Mouse (Mus musculus): ENCODE results near the gene Zfp459. TPM values are rescaled to one million over a fixed set of nuclear protein-coding genes. Genes with fewer than 3 reads are reported as not detected.

Gene Zfp459
- polyA plus RNA-seq (2015; fragmentation: Nextera tagmentation; extraction: Ambion mirVana), result 0.06 and 0.13 TPM in 2 replicates

DNA sequence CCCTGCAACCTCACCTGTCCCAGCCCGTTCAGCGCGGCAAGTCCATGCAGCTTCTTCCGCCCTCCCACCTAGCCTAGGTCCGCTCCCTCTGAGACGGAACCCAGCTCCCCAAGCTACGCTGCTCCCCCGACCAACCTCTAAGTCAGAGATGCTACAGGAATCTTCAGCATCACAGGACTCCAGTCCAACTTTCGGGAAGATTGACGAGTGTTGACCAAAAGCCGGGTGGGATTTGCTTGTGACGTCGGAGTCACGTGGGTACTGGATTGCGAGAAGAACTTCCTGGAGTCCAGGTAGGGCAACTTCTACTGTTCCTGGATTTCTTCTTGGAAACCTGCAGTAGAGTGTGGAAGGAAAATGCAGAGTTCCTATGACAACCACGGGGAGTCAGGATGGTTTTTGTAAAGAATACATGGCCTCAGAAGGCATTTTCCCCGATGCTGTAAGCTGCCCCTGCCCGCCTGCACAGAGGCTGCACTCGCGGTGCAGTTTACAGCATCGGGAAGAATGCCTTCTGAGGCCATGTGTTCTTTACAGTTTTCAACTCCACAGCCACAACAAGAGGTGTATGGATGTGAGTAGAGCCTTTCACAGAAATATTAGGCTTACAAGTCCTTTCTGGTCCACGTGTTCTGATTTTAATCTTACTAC is at the start of gene Zfp459:
TSS of gene Zfp459 (minus strand) at position 212 of the 651 bp plus-strand sequence.

DNA sequence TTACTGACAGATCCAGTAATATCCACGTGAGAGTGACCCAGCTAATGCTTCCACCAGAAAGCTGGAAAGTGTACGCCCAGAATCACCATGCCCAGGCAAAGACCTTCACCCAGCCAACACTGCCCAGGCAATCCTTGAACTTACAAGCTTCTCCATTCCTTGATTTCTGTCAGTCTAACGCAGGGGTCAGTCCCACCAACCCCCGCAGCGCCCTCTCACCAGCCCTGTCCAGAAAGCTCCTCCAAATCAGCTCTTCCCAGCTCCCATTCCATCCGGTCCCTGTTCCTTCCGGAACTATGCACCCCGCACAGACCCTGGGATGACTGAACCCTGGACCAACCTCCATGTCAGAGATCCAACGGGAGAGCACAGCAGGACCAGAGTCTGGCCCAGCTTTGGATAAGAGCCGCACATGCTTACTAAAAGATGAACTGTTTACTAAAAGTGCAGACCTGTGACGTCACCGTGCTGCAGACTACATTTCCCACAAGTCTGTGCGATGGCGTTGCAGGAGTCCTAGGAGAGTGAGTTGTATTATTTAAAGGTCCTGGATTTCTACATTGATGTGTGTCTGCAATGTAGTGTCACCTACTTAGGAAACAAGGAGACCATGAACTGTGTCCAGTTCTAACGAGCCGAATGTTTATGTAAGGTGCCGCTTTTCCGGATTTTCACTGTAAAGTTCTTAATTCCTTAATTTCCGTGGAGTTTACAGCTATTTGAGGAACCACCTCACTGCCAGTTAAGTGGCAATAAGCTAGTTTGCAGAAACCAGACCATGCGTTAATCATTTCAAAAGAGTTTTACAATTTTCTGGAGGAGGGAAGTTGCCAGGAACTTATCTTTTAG is 30.2 kb upstream of the Zfp459 start, which contains the start of gene Zfp874a:
TSS of gene Zfp874a (minus strand) at position 453 of the 849 bp plus-strand sequence.

DNA sequence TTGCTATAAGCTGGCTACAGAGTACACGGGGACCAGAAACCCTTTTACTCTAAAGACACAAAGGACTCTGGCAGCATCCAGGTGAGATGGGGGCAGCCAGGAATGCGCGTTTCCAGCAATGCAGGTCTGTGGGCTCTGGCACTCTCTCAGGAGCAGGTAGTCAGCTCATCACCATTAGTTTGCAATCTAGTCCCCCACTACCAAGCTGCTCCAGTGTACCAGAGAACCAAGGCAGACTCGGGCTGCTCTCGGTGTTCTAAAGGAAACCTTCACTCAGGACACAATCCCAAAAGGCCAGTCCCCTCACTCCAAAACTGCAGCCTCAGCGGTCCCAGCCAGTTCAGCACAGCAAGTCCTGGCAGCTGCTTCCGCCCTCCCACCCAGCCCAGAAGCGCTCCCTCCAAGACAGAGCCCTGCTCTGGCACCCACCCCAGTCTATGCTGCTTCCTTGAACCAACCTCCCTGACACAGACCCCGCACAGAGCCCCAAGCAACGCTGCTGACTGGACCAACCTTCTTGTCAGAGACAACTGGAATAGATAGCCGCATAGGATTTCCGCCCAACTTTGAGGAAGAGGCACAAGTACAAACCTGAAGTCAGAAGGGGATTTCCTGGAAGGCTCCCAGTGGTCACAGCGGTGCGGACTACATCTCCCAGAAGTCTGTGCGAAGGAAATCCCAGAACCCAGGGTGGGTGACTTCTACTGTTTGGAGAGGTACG is 21.9 kb downstream of the Zfp459 start, which contains the start of gene Zfp429:
TSS of gene Zfp429 (minus strand) at position 637 of the 721 bp plus-strand sequence.

DNA sequence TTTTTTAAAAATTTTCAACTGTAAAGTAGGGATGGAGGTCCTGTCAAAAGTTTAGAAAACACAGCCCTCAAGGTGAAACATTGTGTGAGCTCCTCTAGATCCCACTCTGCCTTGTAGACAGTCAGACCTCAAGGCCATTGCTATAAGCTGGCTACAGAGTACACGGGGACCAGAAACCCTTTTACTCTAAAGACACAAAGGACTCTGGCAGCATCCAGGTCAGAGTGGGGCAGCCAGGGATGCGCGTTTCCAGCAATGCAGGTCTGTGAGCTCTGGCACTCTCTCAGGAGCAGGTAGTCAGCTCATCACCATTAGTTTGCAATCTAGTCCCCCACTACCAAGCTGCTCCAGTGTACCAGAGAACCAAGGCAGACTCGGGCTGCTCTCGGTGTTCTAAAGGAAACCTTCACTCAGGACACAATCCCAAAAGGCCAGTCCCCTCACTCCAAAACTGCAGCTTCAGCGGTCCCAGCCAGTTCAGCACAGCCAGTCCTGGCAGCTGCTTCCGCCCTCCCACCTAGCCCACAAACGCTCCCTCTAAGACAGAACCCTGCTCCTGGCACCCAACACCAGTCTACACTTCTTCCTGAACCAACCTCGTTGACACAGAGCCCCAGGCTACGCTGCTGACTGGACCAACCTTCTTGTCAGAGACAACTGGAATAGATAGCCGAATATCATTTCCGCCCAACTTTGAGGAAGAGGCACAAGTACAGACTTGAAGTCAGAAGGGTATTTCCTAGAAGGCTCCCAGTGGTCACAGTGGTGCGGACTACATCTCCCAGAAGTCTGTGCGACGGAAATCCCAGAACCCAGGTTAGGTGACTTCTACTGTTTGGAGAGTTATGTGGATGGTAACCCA is 45.9 kb downstream of the Zfp459 start, which contains the start of the genes Gm28041 and Zfp456:
TSS of gene Gm28041 (minus strand) at position 684 of the 862 bp plus-strand sequence.
TSS of gene Zfp456 (minus strand) at position 761 of the 862 bp plus-strand sequence.

DNA sequence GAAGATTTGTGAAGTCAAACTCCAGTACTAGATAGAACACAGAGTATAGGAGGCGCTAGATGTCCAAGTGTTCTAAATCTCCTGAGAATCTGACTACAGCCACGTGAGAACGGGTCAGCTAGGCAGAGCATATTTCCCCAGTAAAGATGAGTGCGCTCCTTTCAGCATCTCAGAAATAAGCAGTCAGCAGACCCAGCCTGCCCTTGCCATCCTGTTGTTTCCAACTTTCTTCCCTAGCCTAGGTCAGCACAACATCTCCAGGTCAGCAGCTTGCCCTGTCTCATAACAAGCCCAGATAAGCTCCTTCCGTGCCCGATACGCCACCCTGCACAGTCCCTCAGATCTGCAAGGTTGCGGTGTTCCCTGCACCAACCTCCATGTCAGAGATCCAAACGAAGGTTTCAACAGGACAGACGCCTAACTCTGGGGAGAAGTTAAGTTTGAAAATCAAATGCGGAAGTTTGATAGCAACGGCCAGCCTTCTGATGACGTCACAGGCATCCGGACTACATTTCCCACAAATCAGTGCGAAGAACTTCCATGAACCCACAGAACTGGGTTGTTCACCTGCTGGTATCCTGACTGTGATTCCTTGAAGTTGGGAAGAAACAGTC is 61.0 kb downstream of the Zfp459 start, which contains the start of the genes Gm28044 and Zfp953:
TSS of gene Gm28044 (minus strand) at position 406 of the 614 bp plus-strand sequence.
TSS of gene Zfp953 (minus strand) at position 475 of the 614 bp plus-strand sequence.

Other genes with a start within 250 kb of the Zfp459 start
- 2.4 and 2.6 TPM in 2 replicates for gene Rsl1, start 248.2 kb downstream of the Zfp459 start, polyA plus RNA-seq (2015; fragmentation: Nextera tagmentation; extraction: Ambion mirVana)
- 0.56 and 0.71 TPM in 2 replicates for gene Zfp455, start 226.9 kb downstream of the Zfp459 start, polyA plus RNA-seq (2015; fragmentation: Nextera tagmentation; extraction: Ambion mirVana)
- 0.56 and 0.71 TPM in 2 replicates for gene Zfp458, start 143.0 kb downstream of the Zfp459 start, polyA plus RNA-seq (2015; fragmentation: Nextera tagmentation; extraction: Ambion mirVana)
- 0.34 and 0.73 TPM in 2 replicates for gene Zfp457, start 114.9 kb downstream of the Zfp459 start, polyA plus RNA-seq (2015; fragmentation: Nextera tagmentation; extraction: Ambion mirVana)
- gene Zfp595, start 88.8 kb downstream of the Zfp459 start, polyA plus RNA-seq (2015; fragmentation: Nextera tagmentation; extraction: Ambion mirVana), result 0.62 and 0.69 TPM in 2 replicates
- not detected in 2 replicates for gene Gm28044, start 60.9 kb downstream of the Zfp459 start, polyA plus RNA-seq (2015; fragmentation: Nextera tagmentation; extraction: Ambion mirVana)
- 0.37 and 0.41 TPM in 2 replicates for gene Zfp953, start 60.8 kb downstream of the Zfp459 start, polyA plus RNA-seq (2015; fragmentation: Nextera tagmentation; extraction: Ambion mirVana)
- 0.19 TPM in 1 of 2 replicates, not detected in the other for gene Gm28041, start 45.7 kb downstream of the Zfp459 start, polyA plus RNA-seq (2015; fragmentation: Nextera tagmentation; extraction: Ambion mirVana)
- 0.22 and 0.65 TPM in 2 replicates for gene Zfp456, start 45.6 kb downstream of the Zfp459 start, polyA plus RNA-seq (2015; fragmentation: Nextera tagmentation; extraction: Ambion mirVana)
- gene Zfp429, start 21.6 kb downstream of the Zfp459 start, polyA plus RNA-seq (2015; fragmentation: Nextera tagmentation; extraction: Ambion mirVana), result 1.6 and 3.1 TPM in 2 replicates
- gene Zfp874a, start 30.2 kb upstream of the Zfp459 start, polyA plus RNA-seq (2015; fragmentation: Nextera tagmentation; extraction: Ambion mirVana), result 3.9 and 5.3 TPM in 2 replicates
- 1.8 and 2.6 TPM in 2 replicates for gene Zfp874b, start 62.8 kb upstream of the Zfp459 start, polyA plus RNA-seq (2015; fragmentation: Nextera tagmentation; extraction: Ambion mirVana)
- gene Zfp58, start 79.1 kb upstream of the Zfp459 start, polyA plus RNA-seq (2015; fragmentation: Nextera tagmentation; extraction: Ambion mirVana), result 4.0 and 4.8 TPM in 2 replicates
- gene Gm26965, start 104.7 kb upstream of the Zfp459 start, polyA plus RNA-seq (2015; fragmentation: Nextera tagmentation; extraction: Ambion mirVana), result not detected in 2 replicates
- gene Zfp87, start 104.8 kb upstream of the Zfp459 start, polyA plus RNA-seq (2015; fragmentation: Nextera tagmentation; extraction: Ambion mirVana), result 11.6 and 13.0 TPM in 2 replicates
- 2.9 and 3.0 TPM in 2 replicates for gene Zfp748, start 132.4 kb upstream of the Zfp459 start, polyA plus RNA-seq (2015; fragmentation: Nextera tagmentation; extraction: Ambion mirVana)
- gene Zfp729b, start 188.3 kb upstream of the Zfp459 start, polyA plus RNA-seq (2015; fragmentation: Nextera tagmentation; extraction: Ambion mirVana), result 1.2 and 1.8 TPM in 2 replicates
- 0.22 TPM in 1 of 2 replicates, not detected in the other for gene Gm49345, start 216.4 kb upstream of the Zfp459 start, polyA plus RNA-seq (2015; fragmentation: Nextera tagmentation; extraction: Ambion mirVana)
- gene Zfp729a, start 216.4 kb upstream of the Zfp459 start, polyA plus RNA-seq (2015; fragmentation: Nextera tagmentation; extraction: Ambion mirVana), result 0.93 and 1.6 TPM in 2 replicates